Mouse (Mus musculus) gonadal fat pad, adult 2 months (tissue): Measurements from ENCODE around the gene Dcpp2. TPM values are rescaled to one million over a fixed set of nuclear protein-coding genes. Genes with fewer than 3 reads are reported as not detected.
"Not testable (repeated sequence)": the region's sequence is repeated elsewhere in the genome, so short reads cannot be mapped to it uniquely, and the experiment has no call there.

ENCODE experiments used
- DNase-seq: peaks from one replicate; pipeline ENCODE4 v3.0.0-alpha.2; 2012; ENCODE audit warnings: low read depth
- polyA plus RNA-seq: library from polyadenylated mRNA; depleted of rRNA; stranded (reverse); fragments of >200 nt; gene quantifications from 2 replicates; pipeline ENCODE4 v1.2.3, GENCODE M21; 2012; rRNA removed

Gene Dcpp2
- not detected in 2 replicates for polyA plus RNA-seq

DNA sequence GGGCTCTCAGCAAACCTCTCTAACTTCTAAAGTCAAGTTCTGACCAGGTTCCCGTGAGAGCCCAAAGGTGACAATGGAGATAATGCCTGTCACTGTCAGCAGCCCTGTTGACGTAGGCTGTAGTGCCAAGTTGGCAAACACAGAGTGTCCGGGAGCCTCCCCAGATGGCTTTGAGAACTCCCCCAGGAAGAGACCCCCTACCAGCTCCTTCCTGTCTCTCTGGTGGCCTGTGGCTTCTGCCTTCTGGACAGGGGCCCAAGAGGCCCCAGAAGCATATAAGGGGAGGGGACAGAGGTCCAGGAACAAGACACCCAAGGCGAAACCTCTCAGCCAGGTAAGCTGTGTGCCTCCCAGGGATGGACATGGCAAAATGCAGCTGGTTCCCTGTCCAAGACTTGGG, at the start of gene Dcpp2, which contains the start of gene Dcpp1:
Dcpp2 (plus strand) TSS at position 305 of the 400 bp plus-strand sequence.
Dcpp1 (plus strand) TSS at position 301 of the 400 bp plus-strand sequence.
- DNase-seq: not testable (repeated sequence)

DNA sequence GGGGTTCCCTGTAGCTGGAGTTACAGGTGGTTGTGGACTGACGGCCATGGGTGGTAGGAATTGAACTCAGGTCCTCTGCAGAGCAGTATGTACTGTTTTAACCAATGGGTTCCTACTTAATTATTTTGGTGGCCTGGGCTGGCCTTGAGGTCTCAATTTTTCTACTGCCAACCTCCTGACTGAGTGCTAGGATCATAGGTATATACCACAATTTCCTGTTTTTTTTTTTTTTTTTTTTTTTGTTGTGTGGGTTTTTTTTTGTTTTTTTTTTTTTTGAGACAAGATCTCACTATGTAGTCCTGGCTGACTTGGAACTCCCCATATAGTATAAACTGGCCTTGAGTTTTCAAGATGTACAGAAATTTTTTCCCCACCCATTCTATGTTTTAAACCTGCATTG, 49.5 kb upstream of the Dcpp2 start:
- no peak for DNase-seq

DNA sequence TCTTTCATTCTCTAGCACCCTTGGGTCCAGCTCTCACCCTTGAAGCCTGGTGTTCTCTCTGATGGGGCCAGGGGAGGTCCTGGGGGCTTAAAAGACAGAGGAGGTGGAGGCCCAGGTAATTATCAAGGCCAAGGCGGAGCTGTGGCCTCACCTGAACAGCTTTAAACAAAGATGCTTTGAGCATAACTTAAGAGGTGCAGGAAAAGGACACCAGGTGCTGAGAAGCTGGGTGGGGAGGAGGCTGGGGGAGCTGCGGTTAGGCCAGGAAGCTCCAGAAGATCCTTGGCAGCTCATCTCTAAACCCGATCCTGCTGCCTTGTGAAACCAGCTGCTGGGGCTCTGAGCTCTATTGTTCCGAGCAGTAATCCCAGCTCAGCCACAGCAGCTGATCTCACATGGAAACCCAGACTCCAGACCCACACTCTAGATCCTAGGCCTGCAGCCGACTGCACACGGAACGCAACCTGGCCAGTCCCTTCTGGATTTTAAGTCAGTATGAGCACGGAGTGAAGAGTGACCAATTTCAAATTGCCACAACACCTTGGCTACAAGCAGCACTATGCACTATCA, 44.6 kb upstream of the Dcpp2 start, which contains the start of gene Prss33:
Prss33 (minus strand) TSS at position 51 of the 570 bp plus-strand sequence.
- no peak for DNase-seq

DNA sequence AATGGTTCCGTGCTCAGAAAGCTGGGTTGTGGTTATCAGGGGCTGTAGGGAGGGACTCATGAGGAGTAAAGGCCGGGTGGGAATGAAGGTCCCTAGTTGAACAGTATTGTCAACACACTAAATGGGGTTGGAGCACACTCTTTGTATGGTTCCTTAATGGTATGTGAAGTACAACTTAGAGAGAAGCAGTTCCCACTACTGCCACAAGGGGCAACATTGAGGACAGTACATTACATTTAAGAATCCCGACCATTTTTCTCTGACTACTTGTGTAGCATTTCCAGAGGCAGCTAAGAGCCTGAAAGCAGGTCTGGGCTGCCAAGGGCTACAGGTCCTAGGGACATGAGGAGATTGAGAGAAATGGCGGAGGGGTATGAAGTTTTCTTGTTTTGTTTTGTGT, 39.5 kb upstream of the Dcpp2 start:
- DNase-seq: no peak

DNA sequence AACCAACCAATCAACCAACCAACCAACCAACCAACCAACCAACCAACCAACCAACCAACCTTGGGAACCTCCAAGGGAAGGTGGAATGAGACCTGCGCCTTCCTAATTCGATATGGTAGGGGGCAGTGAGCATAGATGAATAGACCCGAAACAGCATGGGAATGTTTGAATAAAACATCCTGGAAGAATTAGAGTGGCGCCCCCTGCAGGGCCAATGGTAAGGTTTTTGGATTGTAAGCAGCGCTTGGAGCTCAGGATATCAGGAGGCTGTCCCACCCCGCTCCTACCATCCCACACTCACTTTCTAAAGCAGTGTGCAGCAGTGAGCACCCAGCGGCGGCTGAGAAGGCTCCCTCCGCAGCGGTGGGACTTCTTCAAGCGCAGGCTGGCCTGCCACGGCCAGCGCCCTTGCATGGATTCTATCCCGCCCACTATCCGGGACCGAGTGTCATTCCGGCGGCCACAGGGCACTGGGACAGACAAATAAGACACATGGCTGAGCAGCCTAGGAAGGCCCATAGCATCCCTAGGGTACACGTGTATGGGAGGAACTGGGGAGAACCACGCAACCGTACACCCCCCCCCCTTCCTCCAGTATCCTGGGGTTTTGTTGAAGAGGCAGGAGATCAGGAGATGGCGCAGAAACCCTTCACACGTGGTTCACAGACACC, 37.4 kb upstream of the Dcpp2 start:
- DNase-seq: no peak

DNA sequence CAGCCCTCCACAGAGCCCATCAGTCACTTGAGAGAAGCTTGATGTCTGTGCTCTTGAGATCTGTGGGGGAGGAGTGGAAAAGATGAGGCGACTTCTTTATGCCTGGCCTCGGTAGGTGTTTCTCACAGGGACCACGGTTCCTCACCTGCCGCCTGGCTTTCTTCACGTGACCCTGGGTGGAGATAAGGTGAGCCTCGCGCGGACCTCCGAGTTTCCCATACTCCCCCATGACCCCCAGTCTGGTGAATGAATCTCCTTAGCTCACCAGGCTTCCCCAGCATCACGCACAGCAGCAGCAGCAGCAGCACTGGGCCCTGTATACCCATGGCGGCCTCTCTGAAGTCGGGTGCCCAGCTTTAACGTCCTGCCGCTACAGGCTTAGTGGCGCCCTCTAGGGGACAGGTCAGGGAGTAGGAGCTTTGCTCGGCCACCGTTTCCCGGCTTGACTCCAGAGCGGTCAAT, 36.8 kb upstream of the Dcpp2 start, which contains the start of the genes Prss32 and Prss41:
Prss32 (plus strand) TSS at position 44 of the 462 bp plus-strand sequence.
Prss41 (minus strand) TSS at position 361 of the 462 bp plus-strand sequence.
- no peak for DNase-seq

DNA sequence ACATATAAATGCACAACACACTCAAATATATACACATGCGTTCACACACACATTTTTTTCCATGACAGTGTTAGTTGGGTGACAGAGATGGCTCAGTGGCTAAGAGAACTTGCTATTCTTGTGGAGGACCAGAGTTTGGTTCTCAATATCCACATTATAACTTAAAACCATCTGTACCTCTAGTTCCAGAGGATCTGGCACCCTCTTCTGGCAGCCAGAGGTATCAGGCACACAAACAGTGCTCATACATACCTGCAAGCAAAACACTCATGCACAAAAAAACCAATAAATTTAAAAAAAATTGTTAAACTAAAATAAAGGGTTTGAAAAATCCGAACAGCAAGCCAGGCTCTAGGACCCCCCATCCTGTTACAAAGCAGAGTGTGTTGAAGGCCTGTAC, 30.7 kb upstream of the Dcpp2 start:
- no peak for DNase-seq

DNA sequence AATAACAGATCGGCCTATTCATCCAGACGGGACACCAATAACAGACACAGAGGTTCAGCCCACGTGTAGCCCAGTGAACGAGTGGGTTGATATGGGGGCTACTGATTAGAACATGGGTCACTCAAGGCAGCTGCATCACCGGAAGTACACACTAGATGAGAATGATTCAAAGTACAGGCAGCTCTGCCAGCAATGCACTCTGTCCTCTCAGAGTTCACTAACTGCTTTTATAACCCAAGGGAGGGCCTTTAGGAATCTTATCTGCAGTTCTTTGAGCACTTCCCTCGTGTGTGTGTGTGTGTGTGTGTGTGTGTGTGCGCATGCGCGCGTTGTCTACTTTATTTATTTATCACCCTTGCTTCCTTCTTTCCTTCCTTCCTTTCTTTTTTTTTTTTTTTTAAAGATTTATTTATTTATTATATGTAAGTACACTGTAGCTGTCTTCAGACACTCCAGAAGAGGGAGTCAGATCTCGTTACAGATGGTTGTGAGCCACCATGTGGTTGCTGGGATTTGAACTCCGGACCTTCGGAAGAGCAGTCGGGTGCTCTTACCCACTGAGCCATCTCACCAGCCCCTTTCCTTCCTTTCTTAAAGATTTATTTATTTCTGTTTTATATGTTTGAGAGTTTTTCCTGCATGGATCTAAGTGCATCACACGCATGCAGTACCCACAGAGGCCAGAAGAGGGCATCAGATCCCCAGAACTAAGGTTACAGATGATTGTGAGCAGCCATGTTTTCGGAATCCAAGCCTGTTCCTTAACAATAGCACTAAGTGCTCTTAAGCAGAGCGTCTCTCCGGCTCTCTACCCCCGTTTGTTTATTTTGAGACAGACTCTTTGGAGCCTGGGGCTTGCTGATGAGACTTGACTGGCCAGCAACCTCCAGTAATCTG, 29.6 kb upstream of the Dcpp2 start:
- no peak for DNase-seq

DNA sequence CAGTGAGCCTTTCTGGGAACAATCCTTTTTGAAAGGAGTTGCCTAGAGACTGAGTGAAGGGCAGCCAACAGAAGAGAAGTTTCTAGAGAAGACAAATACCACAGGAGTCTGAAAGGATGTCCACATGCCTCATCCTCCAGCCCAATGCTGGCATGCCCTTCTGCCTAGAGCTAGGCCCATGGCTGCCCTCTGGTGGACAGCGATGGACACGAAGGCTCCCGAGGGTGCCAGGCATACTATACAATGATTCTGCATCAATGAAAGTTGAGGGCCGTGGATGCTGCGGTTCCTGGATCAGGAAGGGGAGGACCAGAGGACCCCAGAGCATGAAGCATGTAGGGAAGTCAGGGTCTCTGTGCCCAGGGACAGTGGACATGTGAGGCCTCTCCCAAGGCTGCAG, 27.4 kb upstream of the Dcpp2 start:
- DNase-seq: no peak

DNA sequence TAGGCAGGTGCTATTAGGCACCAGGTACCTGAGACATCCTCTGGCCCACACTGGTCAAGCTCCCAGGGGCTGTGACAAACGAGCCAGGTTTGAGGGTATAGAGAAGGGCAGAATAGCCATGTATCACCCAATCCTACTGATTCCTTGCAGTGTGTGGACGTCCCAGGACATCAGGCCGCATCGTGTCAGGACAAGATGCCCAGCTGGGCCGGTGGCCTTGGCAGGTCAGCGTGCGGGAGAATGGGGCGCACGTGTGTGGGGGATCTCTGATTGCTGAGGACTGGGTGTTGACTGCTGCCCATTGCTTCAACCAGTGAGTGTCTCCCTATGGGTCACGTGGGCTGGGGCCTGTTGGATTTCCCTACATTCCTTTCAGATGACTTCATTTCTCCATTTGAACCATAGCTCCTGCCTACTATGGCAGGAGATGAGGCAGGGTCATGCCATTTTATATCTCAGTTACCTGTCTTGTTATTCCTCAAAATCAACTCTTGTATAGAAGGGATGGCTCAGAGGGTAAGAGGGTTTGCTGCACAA, 26.4 kb upstream of the Dcpp2 start:
- no peak for DNase-seq

DNA sequence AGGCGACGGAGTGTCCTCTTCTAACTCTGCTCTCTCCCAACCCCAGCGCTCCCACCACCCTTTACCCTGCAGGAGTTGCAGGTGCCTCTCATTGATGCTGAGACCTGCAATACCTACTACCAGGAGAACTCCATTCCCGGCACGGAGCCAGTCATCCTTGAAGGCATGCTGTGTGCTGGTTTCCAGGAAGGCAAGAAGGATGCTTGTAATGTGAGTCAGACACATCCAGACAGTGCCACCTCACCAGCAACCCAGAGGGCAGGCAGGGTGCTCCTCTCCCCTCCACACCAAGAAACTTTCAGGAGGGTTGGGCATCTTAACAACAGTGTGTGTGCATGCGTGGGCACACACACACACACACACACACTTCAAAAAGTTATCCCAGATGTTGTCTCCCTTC, 23.5 kb upstream of the Dcpp2 start:
- no peak for DNase-seq

DNA sequence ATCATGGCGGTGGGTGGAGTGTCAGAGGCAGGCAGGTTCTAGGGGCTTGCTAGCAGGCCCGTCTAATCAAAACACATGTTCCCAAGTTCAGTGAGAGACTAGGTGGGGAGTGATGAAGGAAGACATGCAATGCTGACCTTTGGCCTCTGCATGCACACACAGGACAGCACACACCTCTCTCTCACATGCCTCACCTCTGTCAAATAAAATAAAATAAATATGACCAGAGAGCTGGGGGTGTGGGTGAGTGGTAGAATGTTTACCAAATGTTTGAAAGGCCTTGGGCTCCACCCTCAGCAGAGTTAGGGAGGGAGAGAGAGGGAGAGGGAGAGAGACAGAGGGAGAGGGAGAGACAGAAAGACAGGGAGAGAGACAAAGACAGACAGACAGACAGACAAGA, 22.8 kb upstream of the Dcpp2 start:
- no peak for DNase-seq

DNA sequence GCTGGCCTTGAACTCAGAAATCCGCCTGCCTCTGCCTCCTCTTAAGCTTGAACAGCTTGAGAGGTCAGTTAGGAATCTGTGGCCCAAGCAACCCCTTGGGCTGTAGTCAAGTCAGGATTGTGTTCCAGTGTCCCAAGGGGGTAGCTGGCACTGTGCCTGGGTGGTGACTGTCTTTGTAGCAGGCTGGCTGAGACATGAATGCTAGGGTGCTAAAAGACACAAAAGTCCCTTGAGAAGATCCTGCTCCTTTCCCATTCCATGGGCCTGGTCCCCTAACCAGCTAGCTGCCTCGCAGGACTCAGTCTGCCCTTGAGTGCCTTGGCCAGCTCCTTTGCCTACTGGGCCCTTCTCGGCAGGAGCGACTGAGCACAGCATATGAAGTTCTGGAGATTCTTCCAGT, 17.8 kb upstream of the Dcpp2 start:
- no peak for DNase-seq

DNA sequence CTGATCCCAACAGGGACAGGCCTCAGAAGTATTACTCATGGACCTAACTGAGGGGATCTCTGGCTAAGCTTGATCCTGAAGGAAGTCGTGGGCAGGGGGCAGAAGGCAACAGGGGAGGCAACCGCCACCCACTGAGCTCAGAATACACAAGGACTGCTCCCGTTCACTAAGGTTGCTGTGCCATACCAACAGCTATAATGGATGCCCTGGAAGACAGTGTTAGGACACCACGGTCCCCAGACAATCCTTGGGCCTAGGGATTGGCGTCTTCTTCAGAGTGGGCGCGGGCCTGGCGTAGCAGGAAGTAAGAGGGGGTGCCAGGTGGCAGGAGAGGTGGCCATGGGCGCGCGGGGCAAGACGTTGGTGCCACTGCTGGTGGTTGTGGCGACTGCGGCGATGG, 12.9 kb upstream of the Dcpp2 start, which contains the start of gene Prss21:
Prss21 (plus strand) TSS at position 301 of the 400 bp plus-strand sequence.
- no peak for DNase-seq

DNA sequence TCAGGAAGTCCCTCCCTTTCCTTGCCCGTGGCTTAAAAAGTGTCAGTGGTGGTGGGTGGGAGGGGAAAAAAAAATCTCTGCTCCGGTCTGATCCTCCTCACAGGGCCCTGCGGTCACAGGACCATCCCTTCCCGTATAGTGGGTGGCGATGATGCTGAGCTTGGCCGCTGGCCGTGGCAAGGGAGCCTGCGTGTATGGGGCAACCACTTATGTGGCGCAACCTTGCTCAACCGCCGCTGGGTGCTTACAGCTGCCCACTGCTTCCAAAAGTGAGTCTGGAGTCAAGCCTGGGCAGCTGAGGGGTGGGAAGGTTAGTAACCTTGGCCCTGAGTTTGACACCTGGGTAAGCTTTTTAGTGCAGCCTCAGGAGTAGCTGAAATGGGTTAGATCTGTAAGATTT, 12.2 kb upstream of the Dcpp2 start:
- no peak for DNase-seq

DNA sequence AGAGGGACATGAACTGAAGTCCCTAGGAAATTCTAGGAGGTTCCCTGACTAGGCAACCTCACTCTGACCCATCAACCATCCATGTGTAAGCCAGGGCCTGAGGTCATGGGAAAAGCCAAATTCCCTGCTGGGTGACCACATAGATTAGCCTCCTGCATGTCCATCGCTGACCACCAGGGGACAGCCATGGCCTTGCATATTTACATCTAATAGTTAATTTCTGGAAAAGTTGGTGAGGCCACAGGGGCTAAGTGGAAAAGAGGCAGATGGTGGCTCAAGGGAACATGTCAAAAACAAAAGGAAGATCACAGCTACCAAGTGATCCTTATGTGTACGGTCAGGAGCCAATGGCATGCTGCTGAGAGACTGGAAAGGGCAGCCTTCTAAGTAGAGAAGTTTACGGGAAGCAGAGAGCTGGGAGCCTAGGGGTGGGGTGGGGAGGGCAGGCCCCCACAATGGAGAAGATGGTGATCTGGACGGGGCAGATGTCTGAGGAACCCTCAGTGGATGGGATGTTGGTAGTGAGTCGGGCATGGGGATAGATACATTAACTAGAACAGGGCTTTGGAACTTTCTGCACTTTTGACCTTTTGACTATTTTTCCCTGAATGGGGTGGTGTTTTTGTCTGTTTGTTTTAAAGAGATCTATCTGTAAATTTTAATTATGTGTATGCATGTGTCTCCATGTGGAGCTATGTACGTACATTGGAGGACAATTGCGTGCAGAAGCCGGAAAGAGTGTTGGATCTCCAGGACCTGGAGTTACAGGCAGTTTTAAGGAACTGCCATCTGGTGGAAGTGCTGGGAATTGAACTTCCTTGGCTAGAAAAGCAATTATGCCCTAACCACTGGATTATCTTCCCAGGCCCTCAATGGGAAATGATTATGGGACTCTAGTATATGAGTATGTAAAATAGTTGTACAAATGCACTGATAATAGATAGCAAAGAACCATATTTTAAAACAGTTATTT, 6.5 kb upstream of the Dcpp2 start:
- DNase-seq: no peak

DNA sequence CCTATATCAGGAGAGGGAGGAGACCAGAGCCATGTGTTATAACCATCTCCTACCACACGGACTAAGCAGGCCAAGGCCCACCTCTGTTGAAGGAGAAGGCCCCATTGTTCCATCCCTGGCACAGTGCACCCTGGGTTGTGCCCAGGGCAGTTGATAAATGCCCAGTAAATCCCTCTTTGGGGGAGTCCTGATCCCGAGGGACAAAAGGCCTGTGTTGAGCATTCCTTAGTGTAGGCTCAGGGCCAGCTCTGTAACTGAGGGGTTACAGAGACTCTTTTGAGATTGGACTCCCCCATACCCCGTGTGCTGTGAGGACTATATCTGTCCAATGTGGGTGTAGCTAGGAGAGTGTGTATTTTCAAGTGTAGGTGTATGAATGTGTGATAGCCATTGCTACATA, 3.9 kb upstream of the Dcpp2 start:
- DNase-seq: no peak

DNA sequence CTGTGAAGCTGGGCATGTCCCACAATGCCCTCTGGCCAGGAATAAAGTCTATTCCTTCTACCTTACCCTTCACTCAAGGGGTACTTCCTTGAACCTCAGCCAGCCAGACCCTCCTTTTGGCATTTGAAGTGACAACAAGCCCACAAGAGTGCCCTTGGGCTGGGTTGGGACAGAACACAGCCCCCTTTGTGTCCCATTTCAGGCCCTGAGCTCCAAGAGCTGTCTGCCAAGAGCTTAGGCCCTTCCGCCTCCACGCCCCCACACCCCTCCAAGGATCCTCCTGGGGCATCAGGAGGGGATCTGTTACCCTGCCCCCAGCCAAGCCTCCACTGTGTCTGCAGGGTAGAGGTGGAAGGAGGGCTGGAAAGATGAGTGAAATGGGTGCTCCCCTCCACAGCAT, 3.5 kb upstream of the Dcpp2 start:
- DNase-seq: no peak

DNA sequence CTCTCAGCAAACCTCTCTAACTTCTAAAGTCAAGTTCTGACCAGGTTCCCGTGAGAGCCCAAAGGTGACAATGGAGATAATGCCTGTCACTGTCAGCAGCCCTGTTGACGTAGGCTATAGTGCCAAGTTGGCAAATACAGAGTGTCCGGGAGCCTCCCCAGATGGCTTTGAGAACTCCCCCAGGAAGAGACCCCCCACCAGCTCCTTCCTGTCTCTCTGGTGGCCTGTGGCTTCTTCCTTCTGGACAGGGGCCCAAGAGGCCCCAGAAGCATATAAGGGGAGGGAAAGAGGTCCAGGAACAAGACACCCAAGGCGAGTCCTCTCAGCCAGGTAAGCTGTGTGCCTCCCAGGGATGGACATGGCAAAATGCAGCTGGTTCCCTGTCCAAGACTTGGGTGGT, 36.5 kb downstream of the Dcpp2 start, which contains the start of gene Dcpp3:
Dcpp3 (plus strand) TSS at position 301 of the 400 bp plus-strand sequence.
- DNase-seq: not testable (repeated sequence)

DNA sequence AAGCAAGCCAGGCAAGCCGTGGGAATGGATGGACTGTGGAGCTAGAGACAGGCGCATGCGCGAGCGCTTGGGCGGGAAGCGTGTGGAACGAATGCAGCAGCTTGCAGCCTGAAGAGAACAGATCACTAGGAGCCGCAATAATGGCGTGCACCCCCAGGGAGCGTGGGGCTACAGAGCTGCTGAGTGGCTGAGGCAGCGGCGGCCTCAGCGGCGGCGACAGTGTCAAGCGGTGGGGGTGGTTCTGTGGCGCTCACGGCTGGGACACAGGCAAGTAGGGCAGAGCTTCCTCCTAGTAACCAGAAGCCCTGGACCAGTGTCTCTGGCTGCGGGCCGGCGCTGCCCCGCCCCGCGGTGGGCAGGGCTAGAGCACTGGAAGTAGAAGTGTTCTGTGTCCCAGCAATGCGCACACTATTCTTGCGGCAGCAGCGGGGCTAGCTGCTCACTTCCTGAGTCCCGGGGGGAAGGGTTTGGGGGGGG, 43.9 kb downstream of the Dcpp2 start:
- DNase-seq: no peak
